Mouse (Mus musculus) G1E (cell line): ENCODE data around the gene Eif1. TPM values are rescaled to one million over a fixed set of nuclear protein-coding genes. Genes with fewer than 3 reads are reported as not detected.
"Not testable (repeated sequence)": the region's sequence is repeated elsewhere in the genome, so short reads cannot be mapped to it uniquely, and the experiment has no call there.

ENCODE experiments used
- ATAC-seq: 2 replicates; pipeline ENCODE4 v1.8.0; 2016; ENCODE audit warnings: mild to moderate bottlenecking; ENCODE audit not compliant: insufficient number of reproducible peaks, poor library complexity, low FRiP score, severe bottlenecking; ENCODE audit errors: extremely low read depth
- DNase-seq: peaks from one replicate; pipeline ENCODE4 v3.0.0; 2012; ENCODE audit warnings: low spot score
- H3K27me3 ChIP-seq: 2 replicates; pipeline ENCODE4 v1.6.1; 2012; ENCODE audit warnings: mild to moderate bottlenecking, low read length, inconsistent platforms; ENCODE audit not compliant: insufficient read depth
- H3K36me3 ChIP-seq: replicated peaks from 2 replicates; pipeline ENCODE3; 2012; ENCODE audit warnings: mild to moderate bottlenecking, inconsistent platforms
- H3K4me1 ChIP-seq: 2 replicates; pipeline ENCODE4 v1.6.1; 2012; ENCODE audit warnings: low read depth, low read length, inconsistent platforms, mixed read lengths; ENCODE audit not compliant: insufficient read depth
- H3K4me3 ChIP-seq: 2 replicates; pipeline ENCODE4 v1.5.1; 2012; ENCODE audit warnings: low read depth, mild to moderate bottlenecking, inconsistent platforms, low read length, moderate library complexity, mixed read lengths
- H3K9me3 ChIP-seq: replicated peaks from 2 replicates; pipeline ENCODE4 v1.6.1; 2012; ENCODE audit warnings: inconsistent platforms
- CTCF ChIP-seq: IDR thresholded peaks from 2 replicates; pipeline ENCODE4 v1.5.1; 2012; ENCODE audit warnings: low read depth, low read length, inconsistent platforms, mixed read lengths
- GATA1 ChIP-seq: IDR thresholded peaks from 2 replicates; pipeline ENCODE4 v1.6.1; 2012; ENCODE audit warnings: borderline replicate concordance, low read length, inconsistent platforms, mixed read lengths
- GATA2 ChIP-seq: IDR thresholded peaks from 2 replicates; pipeline ENCODE4 v1.6.1; 2012; ENCODE audit warnings: low read depth, low read length, inconsistent platforms, borderline replicate concordance
- POLR2AphosphoS5 ChIP-seq: IDR thresholded peaks from 2 replicates; pipeline ENCODE4 v1.6.1; 2012; ENCODE audit warnings: low read depth, low read length, inconsistent platforms; ENCODE audit not compliant: insufficient replicate concordance
- TAL1 ChIP-seq: conservative IDR thresholded peaks from 2 replicates; pipeline ENCODE4 v1.6.1; 2012; ENCODE audit warnings: low read depth, low read length, inconsistent platforms, mixed read lengths
- polyA plus RNA-seq: library from polyadenylated mRNA; stranded (reverse); fragments of >175 nt; gene quantifications from 2 replicates; pipeline ENCODE4 v1.2.3, GENCODE M21; 2012
- total RNA-seq, 2 experiments: library from RNA; stranded (forward) in 1 of 2; stranded (reverse) in 1 of 2; fragments of 200-1000 nt in 1 of 2; fragments of >200 nt in 1 of 2; fragmentation: Nextera tagmentation in 1 of 2; gene quantifications; 2 replicates each; pipeline ENCODE4 v1.2.3; 2014 to 2017

Gene Eif1
- total and polyA plus RNA-seq, 3 experiments, result 344 to 916 (median 548) TPM

- Histone ChIP-seq H3K27me3 (0 out of 2 replicates have a peak, but pooled peaks cover 3% of the 10 kb centered on the region), H3K9me3 (no peaks in the 10 kb centered on the region), H3K36me3 (peaks cover 23% of the 10 kb centered on the region), H3K4me3 (peak overlapping the region; percentile 82), H3K4me1 (peaks cover 34% of the 10 kb centered on the region)
- DNase-seq, result peak; percentile 94
- TF ChIP-seq GATA2 (no peak), CTCF (no peak), GATA1 (no peak), POLR2AphosphoS5 (peak; percentile 66; the same call in 1 of the 2 replicates), TAL1 (no peak)
- ATAC-seq, result peak; percentile 84
These were observed 516 bp downstream of the Eif1 start for GRCm38 (mm10) chr11:100320172-100320630.

GRCm38 (mm10) chr11:100320701-100321410, 1.2 kb downstream of the Eif1 start:
- ATAC-seq, H3K9me3 ChIP-seq, DNase-seq, H3K27me3 ChIP-seq: not testable (repeated sequence)
- H3K4me1 ChIP-seq, result peaks cover 34% of the 10 kb centered on the region
- H3K36me3 ChIP-seq, result peaks cover 23% of the 10 kb centered on the region
- peak overlapping the region; percentile 82 for H3K4me3 ChIP-seq

GRCm38 (mm10) chr11:100321479-100322305, 2.0 kb downstream of the Eif1 start:
- peaks cover 23% of the 10 kb centered on the region for H3K36me3 ChIP-seq
- H3K9me3 ChIP-seq, H3K27me3 ChIP-seq, ATAC-seq, DNase-seq: not testable (repeated sequence)
- H3K4me3 ChIP-seq, result peak overlapping the region; percentile 64
- H3K4me1 ChIP-seq, result peaks cover 34% of the 10 kb centered on the region

GRCm38 (mm10) chr11:100322591-100323258, 3.0 kb downstream of the Eif1 start:
- ATAC-seq, result no peak
- no peak for DNase-seq
- Histone ChIP-seq H3K4me3 (peak overlapping the region; percentile 16; the same call in 1 of the 2 replicates), H3K36me3 (peaks cover 23% of the 10 kb centered on the region), H3K9me3 (no peaks in the 10 kb centered on the region), H3K4me1 (peaks cover 28% of the 10 kb centered on the region), H3K27me3 (0 out of 2 replicates have a peak, but pooled peaks cover 5% of the 10 kb centered on the region)
- TF ChIP-seq POLR2AphosphoS5 (peak; percentile 42; the same call in 1 of the 2 replicates), TAL1 (no peak), GATA2 (no peak)

- H3K9me3 ChIP-seq, result no peaks in the 10 kb centered on the region
- DNase-seq (peak; percentile 26), ATAC-seq (no peak)
- peaks cover 20% of the 10 kb centered on the region for H3K4me1 ChIP-seq
- TF ChIP-seq POLR2AphosphoS5 (no peak; the same call in 1 of the 2 replicates), CTCF (peak; percentile 63), TAL1 (no peak), GATA1 (no peak), GATA2 (no peak)
- H3K36me3 ChIP-seq, result peaks cover 23% of the 10 kb centered on the region
- peaks cover 8% of the 10 kb centered on the region; the same call in 1 of the 2 replicates for H3K27me3 ChIP-seq
- H3K4me3 ChIP-seq, result no peak overlapping the region
These were observed 3.9 kb downstream of the Eif1 start for GRCm38 (mm10) chr11:100323578-100323977.

GRCm38 (mm10) chr11:100325062-100325629, 5.5 kb downstream of the Eif1 start:
- ATAC-seq (no peak), DNase-seq (no peak)
- Histone ChIP-seq H3K4me1 (peaks cover 14% of the 10 kb centered on the region), H3K9me3 (no peaks in the 10 kb centered on the region), H3K4me3 (no peak overlapping the region), H3K27me3 (peaks cover 15% of the 10 kb centered on the region; the same call in 1 of the 2 replicates), H3K36me3 (peaks cover 23% of the 10 kb centered on the region)
- no peak for TF ChIP-seq GATA2
- no peak for TF ChIP-seq POLR2AphosphoS5
- TF ChIP-seq CTCF, result no peak
- TF ChIP-seq TAL1, result no peak
- no peak for TF ChIP-seq GATA1
